Mouse (Mus musculus): ENCODE results near the gene Psen2. TPM values are rescaled to one million over a fixed set of nuclear protein-coding genes. Genes with fewer than 3 reads are reported as not detected.

Psen2 gene
- polyA plus RNA-seq, 1 experiment from 2014 or later: 20.6 TPM

GRCm38 (mm10) chr1:180277563-180277962, 14.3 kb upstream of the Psen2 start:
- ATAC-seq (no peak), DNase-seq (ENCODE audit: low read depth, low spot score) (no peak)
- POLR2A ChIA-PET: interaction anchor here (1.2 kb wide), 1 partner anchor 109 kb away, joined by 3 read pairs; no protein-coding TSS in a partner anchor
- no peak for TF ChIP-seq CTCF (IDR thresholded peaks at IDR 0.05)
- CTCF ChIA-PET: interaction anchor here (1.0 to 1.5 kb wide), 2 partner anchors 51 to 150 kb away, joined by 3 to 5 read pairs; no protein-coding TSS in a partner anchor
- H3K27me3 ChIP-seq: no peaks in the 10 kb centered on the region
- in situ Hi-C loops (cut with MboI; ENCODE audit: low pct_unique_long_range_greater_than_20kb): no loop called here

GRCm38 (mm10) chr1:180274725-180275308, 11.6 kb upstream of the Psen2 start:
- H3K27me3 ChIP-seq: no peaks in the 10 kb centered on the region
- DNase-seq (ENCODE audit: low read depth, low spot score) (peak; percentile 89), ATAC-seq (peak; percentile 65)
- POLR2A ChIA-PET: interaction anchor here (0.9 to 1.3 kb wide), 2 partner anchors 30 to 56 kb away, joined by 3 read pairs; no protein-coding TSS in a partner anchor
- in situ Hi-C loops (cut with MboI; ENCODE audit: low pct_unique_long_range_greater_than_20kb): loop anchor here (5.0 kb wide), 1 partner anchor 272 kb away; no protein-coding TSS in a partner anchor
- CTCF ChIA-PET: interaction anchor here (1.3 to 1.8 kb wide), 2 partner anchors 113 to 148 kb away, joined by 3 to 7 read pairs; no protein-coding TSS in a partner anchor
- TF ChIP-seq CTCF (IDR thresholded peaks at IDR 0.05): no peak

- ChIA-PET CTCF (interaction anchor here (0.7 to 5.3 kb wide), 22 partner anchors 35 to 164 kb away, joined by 3 to 71 read pairs (median 6); no protein-coding TSS in a partner anchor), POLR2A (interaction anchor here (1.3 to 1.8 kb wide), 3 partner anchors 52 to 138 kb away, joined by 4 to 6 read pairs (median 5); no protein-coding TSS in a partner anchor)
- in situ Hi-C loops (cut with MboI; ENCODE audit: low pct_unique_long_range_greater_than_20kb): loop anchor here (5.0 kb wide), 1 partner anchor 153 kb away; no protein-coding TSS in a partner anchor
- no peaks in the 10 kb centered on the region for H3K27me3 ChIP-seq
- ATAC-seq: no peak
- TF ChIP-seq CTCF (IDR thresholded peaks at IDR 0.05): no peak
- DNase-seq (ENCODE audit: low read depth, low spot score): no peak
These were observed 5.8 kb upstream of the Psen2 start for GRCm38 (mm10) chr1:180269033-180269432.

GRCm38 (mm10) chr1:180268249-180269031, 5.2 kb upstream of the Psen2 start:
- no peaks in the 10 kb centered on the region for H3K27me3 ChIP-seq
- DNase-seq (ENCODE audit: low read depth, low spot score) (no peak), ATAC-seq (peak; percentile 57)
- ChIA-PET CTCF (interaction anchor here (0.7 to 5.3 kb wide), 23 partner anchors 36 to 284 kb away, joined by 3 to 71 read pairs (median 5); no protein-coding TSS in a partner anchor), POLR2A (interaction anchor here (1.3 to 1.8 kb wide), 3 partner anchors 53 to 138 kb away, joined by 4 to 6 read pairs (median 5); no protein-coding TSS in a partner anchor)
- in situ Hi-C loops (cut with MboI; ENCODE audit: low pct_unique_long_range_greater_than_20kb): loop anchor here (5.0 kb wide), 1 partner anchor 154 kb away; no protein-coding TSS in a partner anchor
- TF ChIP-seq CTCF (IDR thresholded peaks at IDR 0.05): peak; percentile 99

- in situ Hi-C loops (cut with MboI; ENCODE audit: low pct_unique_long_range_greater_than_20kb): loop anchor here (5.0 kb wide), 1 partner anchor 155 kb away; no protein-coding TSS in a partner anchor
- no peaks in the 10 kb centered on the region for H3K27me3 ChIP-seq
- no peak for DNase-seq (ENCODE audit: low read depth, low spot score)
- ChIA-PET POLR2A (interaction anchor here (1.8 kb wide), 1 partner anchor 54 kb away, joined by 4 read pairs; no protein-coding TSS in a partner anchor), CTCF (interaction anchor here (1.3 to 5.3 kb wide), 7 partner anchors 41 to 285 kb away, joined by 4 to 71 read pairs (median 12); no protein-coding TSS in a partner anchor)
- no peak for ATAC-seq
- no peak for TF ChIP-seq CTCF (IDR thresholded peaks at IDR 0.05)
These were observed 3.9 kb upstream of the Psen2 start for GRCm38 (mm10) chr1:180267151-180267550.

- POLR2A ChIA-PET: no interaction called here
- ATAC-seq: no peak
- no peak for DNase-seq (ENCODE audit: low read depth, low spot score)
- H3K27me3 ChIP-seq: no peaks in the 10 kb centered on the region
- CTCF ChIA-PET: interaction anchor here (1.2 kb wide), 1 partner anchor 157 kb away, joined by 3 read pairs; no protein-coding TSS in a partner anchor
- in situ Hi-C loops (cut with MboI; ENCODE audit: low pct_unique_long_range_greater_than_20kb): loop anchor here (5.0 kb wide), 1 partner anchor 157 kb away; no protein-coding TSS in a partner anchor
- no peak for TF ChIP-seq CTCF (IDR thresholded peaks at IDR 0.05)
These were observed 2.2 kb upstream of the Psen2 start for GRCm38 (mm10) chr1:180265399-180265798.

GRCm38 (mm10) chr1:180264851-180265250, 1.6 kb upstream of the Psen2 start:
- no peak for DNase-seq (ENCODE audit: low read depth, low spot score)
- TF ChIP-seq CTCF (IDR thresholded peaks at IDR 0.05): no peak
- ATAC-seq: no peak
- POLR2A ChIA-PET: no interaction called here
- in situ Hi-C loops (cut with MboI; ENCODE audit: low pct_unique_long_range_greater_than_20kb): loop anchor here (5.0 kb wide), 1 partner anchor 157 kb away; no protein-coding TSS in a partner anchor
- no peaks in the 10 kb centered on the region for H3K27me3 ChIP-seq
- CTCF ChIA-PET: interaction anchor here (1.2 kb wide), 1 partner anchor 158 kb away, joined by 3 read pairs; no protein-coding TSS in a partner anchor

GRCm38 (mm10) chr1:180264389-180264788, 1.2 kb upstream of the Psen2 start:
- TF ChIP-seq CTCF (IDR thresholded peaks at IDR 0.05): no peak
- in situ Hi-C loops (cut with MboI; ENCODE audit: low pct_unique_long_range_greater_than_20kb): no loop called here

GRCm38 (mm10) chr1:180261857-180262570, 1.2 kb downstream of the Psen2 start:
- ChIA-PET CTCF (interaction anchor here (1.1 to 2.4 kb wide), 2 partner anchors 161 to 166 kb away, joined by 3 to 8 read pairs; no protein-coding TSS in a partner anchor), POLR2A (no interaction called here)
- no peak for TF ChIP-seq CTCF (IDR thresholded peaks at IDR 0.05)

More at GRCm38 (mm10) chr1:180264389-180264788, 1.2 kb upstream of the Psen2 start:
- H3K27me3 ChIP-seq: no peaks in the 10 kb centered on the region
- CTCF ChIA-PET: interaction anchor here (1.2 to 1.5 kb wide), 2 partner anchors 143 to 158 kb away, joined by 3 to 4 read pairs; no protein-coding TSS in a partner anchor
- ATAC-seq (no peak), DNase-seq (ENCODE audit: low read depth, low spot score) (no peak)
- POLR2A ChIA-PET: interaction anchor here (0.7 kb wide), 1 partner anchor 466 kb away, joined by 3 read pairs; no protein-coding TSS in a partner anchor

More at GRCm38 (mm10) chr1:180261857-180262570, 1.2 kb downstream of the Psen2 start:
- DNase-seq (ENCODE audit: low read depth, low spot score) (no peak), ATAC-seq (no peak)
- no peaks in the 10 kb centered on the region for H3K27me3 ChIP-seq
- in situ Hi-C loops (cut with MboI; ENCODE audit: low pct_unique_long_range_greater_than_20kb): no loop called here

Data from Patski (cell line).